ENCODE assay signal across 14 mouse cellular contexts in genomic region chr5:122206475-122206874, GRCm38 (mm10). TPM values are rescaled to one million over a fixed set of nuclear protein-coding genes. Genes with fewer than 3 reads are reported as not detected.
DNase-seq lines count a peak whose midpoint lies in the region; ATAC-seq and TF ChIP-seq lines count a peak whose summit lies in the region.
"Had no signal": no experiment of that assay in that cellular context is flagged by ENCODE, and none has a peak within 500 bp of the region (broad histone marks: within the 10 kb centered on the region; RNA-seq: fewer than 3 reads in every experiment).

Gene Hvcn1, plus strand, starts transcription at chr5:122206804.

- no peak within 1 kb of the TSS for H3K4me2 ChIP-seq in kidney, embryonic 16.5 days (replicated peaks; ENCODE audit: low read depth, low read length)
- H3K4me2 ChIP-seq in liver, embryonic 11.5 days: no peak within 1 kb of the TSS
- no peak within 1 kb of the TSS for H3K4me2 ChIP-seq in heart, embryonic 12.5 days
- H3K4me2 ChIP-seq: heart, embryonic 15.5 days; liver, embryonic 12.5 days had no signal

- peaks cover 18% of the 10 kb centered on the region; the same call in 1 of the 2 replicates for H3K79me2 ChIP-seq in macrophage (ENCODE audit: inconsistent target)

- DNase-seq in kidney, adult 11 months: no peak
- no peak for DNase-seq in liver, embryonic 11.5 days (ENCODE audit: low spot score)
- no peak for DNase-seq in cerebellum, adult 9-10 months
- DNase-seq: cerebellum, postnatal 36 days; retina, postnatal 1 day had no signal

- H3K4me1 ChIP-seq in kidney, embryonic 16.5 days (ENCODE audit: insufficient read depth, low read length): peaks cover 22% of the 10 kb centered on the region
- peaks cover 85% of the 10 kb centered on the region for H3K4me1 ChIP-seq in E14TG2a.4 (replicated peaks; ENCODE audit: low read depth, low read length)
- H3K4me1 ChIP-seq in bone marrow, adult 2 months (ENCODE audit: control insufficient read depth, insufficient read depth, low read length): peaks cover 16% of the 10 kb centered on the region
- H3K4me1 ChIP-seq in liver, embryonic 11.5 days (replicated peaks; ENCODE audit: control insufficient read depth, insufficient read depth, low read length): peaks cover 7% of the 10 kb centered on the region; the same call in 1 of the 2 replicates
- H3K4me1 ChIP-seq in heart, embryonic 12.5 days (replicated peaks): peaks cover 13% of the 10 kb centered on the region

- no peak for ATAC-seq in kidney, embryonic 16.5 days (ENCODE audit: low FRiP score, low TSS enrichment)
- no peak for ATAC-seq in liver, embryonic 11.5 days (replicated peaks; ENCODE audit: low FRiP score)
- no peak for ATAC-seq in heart, embryonic 12.5 days (ENCODE audit: insufficient number of reproducible peaks, low FRiP score)
- ATAC-seq: hindbrain, embryonic 16.5 days; liver, embryonic 12.5 days had no signal

- H3K4me3 ChIP-seq in kidney, embryonic 16.5 days (ENCODE audit: low read length): no peak within 1 kb of the TSS
- H3K4me3 ChIP-seq in E14TG2a.4 (replicated peaks; ENCODE audit: low read length) (peak within 1 kb of the TSS; percentile 90), macrophage (ENCODE audit: inconsistent target) (no peak within 1 kb of the TSS)
- H3K4me3 ChIP-seq in bone marrow, adult 2 months (replicated peaks; ENCODE audit: control insufficient read depth, low read depth, low read length): no peak within 1 kb of the TSS
- H3K4me3 ChIP-seq in liver, embryonic 11.5 days (ENCODE audit: low read depth, low read length): no peak within 1 kb of the TSS
- H3K4me3 ChIP-seq in heart, embryonic 12.5 days: no peak within 1 kb of the TSS
- H3K4me3 ChIP-seq: erythroblast, embryonic 14.5 days; heart, embryonic 15.5 days; liver, embryonic 12.5 days had no signal

- H3K9ac ChIP-seq in kidney, embryonic 16.5 days (replicated peaks; ENCODE audit: low read length): no peak within 1 kb of the TSS
- no peak within 1 kb of the TSS for H3K9ac ChIP-seq in liver, embryonic 11.5 days (ENCODE audit: low read depth, low read length)
- no peak within 1 kb of the TSS for H3K9ac ChIP-seq in heart, embryonic 12.5 days
- H3K9ac ChIP-seq: heart, embryonic 15.5 days; liver, embryonic 12.5 days had no signal

- no peak for TF ChIP-seq CTCF in E14TG2a.4 (conservative IDR thresholded peaks at IDR 0.05; ENCODE audit: low read length)
- TF ChIP-seq CTCF in bone marrow, adult 2 months (IDR thresholded peaks at IDR 0.05; ENCODE audit: control insufficient read depth, insufficient read depth, low read length): no peak

- no peaks in the 10 kb centered on the region for H3K9me3 ChIP-seq in kidney, embryonic 16.5 days (ENCODE audit: low read length)
- no peaks in the 10 kb centered on the region for H3K9me3 ChIP-seq in E14TG2a.4 (ENCODE audit: low read length)
- no peaks in the 10 kb centered on the region for H3K9me3 ChIP-seq in liver, embryonic 11.5 days (ENCODE audit: control insufficient read depth, low read length)
- H3K9me3 ChIP-seq in heart, embryonic 12.5 days (replicated peaks): no peaks in the 10 kb centered on the region
- H3K9me3 ChIP-seq: heart, embryonic 15.5 days; liver, embryonic 12.5 days had no signal

- H3K36me3 ChIP-seq in kidney, embryonic 16.5 days (ENCODE audit: insufficient read depth, low read length): no peaks in the 10 kb centered on the region
- H3K36me3 ChIP-seq in E14TG2a.4 (ENCODE audit: insufficient read depth, low read length) (peaks cover 38% of the 10 kb centered on the region), macrophage (ENCODE audit: inconsistent target) (no peaks in the 10 kb centered on the region)
- H3K36me3 ChIP-seq in liver, embryonic 11.5 days (ENCODE audit: control insufficient read depth, insufficient read depth, low read length): no peaks in the 10 kb centered on the region
- H3K36me3 ChIP-seq in heart, embryonic 12.5 days: no peaks in the 10 kb centered on the region
- H3K36me3 ChIP-seq: heart, embryonic 15.5 days; liver, embryonic 12.5 days had no signal

- no peak within 1 kb of the TSS for H3K27ac ChIP-seq in kidney, embryonic 16.5 days (ENCODE audit: low read length)
- no peak within 1 kb of the TSS for H3K27ac ChIP-seq in bone marrow, adult 2 months (ENCODE audit: control insufficient read depth, insufficient read depth, low read depth, low read length, poor library complexity)
- no peak within 1 kb of the TSS for H3K27ac ChIP-seq in macrophage
- no peak within 1 kb of the TSS for H3K27ac ChIP-seq in liver, embryonic 11.5 days (ENCODE audit: low read depth, low read length)
- no peak within 1 kb of the TSS for H3K27ac ChIP-seq in heart, embryonic 12.5 days (ENCODE audit: poor library complexity, severe bottlenecking)
- H3K27ac ChIP-seq: heart, embryonic 15.5 days; liver, embryonic 12.5 days had no signal

- WGBS in kidney, embryonic 16.5 days: 74% methylated on average over 4 of the region's 4 CpGs
- 29% methylated on average over 4 of the region's 4 CpGs for WGBS in bone marrow, adult 2 months
- WGBS in macrophage (ENCODE audit: missing documents): 73% methylated on average over 3 of the region's 4 CpGs
- WGBS in liver, embryonic 11.5 days: 59% methylated on average over 4 of the region's 4 CpGs
- whole genome bisulfite sequencing in heart, embryonic 12.5 days: 67% methylated on average over 4 of the region's 4 CpGs

- TF ChIP-seq POLR2A in bone marrow, adult 2 months (IDR thresholded peaks at IDR 0.05; ENCODE audit: borderline replicate concordance, control insufficient read depth, low read depth, low read length): no peak

- H3K27me3 ChIP-seq in kidney, embryonic 16.5 days (ENCODE audit: insufficient read depth, low read length): no peaks in the 10 kb centered on the region
- H3K27me3 ChIP-seq in E14TG2a.4 (ENCODE audit: insufficient read depth, low read length): no peaks in the 10 kb centered on the region
- no peaks in the 10 kb centered on the region for H3K27me3 ChIP-seq in liver, embryonic 11.5 days (replicated peaks; ENCODE audit: control insufficient read depth, insufficient read depth, low read length)
- peaks cover 5% of the 10 kb centered on the region for H3K27me3 ChIP-seq in heart, embryonic 12.5 days (replicated peaks)
- H3K27me3 ChIP-seq: heart, embryonic 15.5 days; liver, embryonic 12.5 days had no signal

RNA-seq across cellular contexts. Expression of gene Hvcn1, which starts in this region (rescaled TPM):
- polyA plus RNA-seq in kidney, embryonic 16.5 days (2015; fragmentation: Nextera tagmentation; extraction: Ambion mirVana): 14.5 and 14.6 TPM in 2 replicates
- 18.2 and 30.0 TPM in 2 replicates for polyA plus RNA-seq in bone marrow, adult 2 months (2011; ENCODE audit: insufficient read depth, insufficient read length, low replicate concordance, missing spikeins)
- total RNA-seq in macrophage (2018; cell fraction: chromatin; rRNA removed): 10 to 100 TPM; 16.3 to 61.0 (median 24.0) TPM
- 100 to 1,000 TPM; 107 to 160 (median 134) TPM for total RNA-seq in macrophage (2018; cell fraction: cytosol; rRNA removed)
- 100 to 1,000 TPM in 2 of 26 experiments, 10 to 100 TPM in 24; 35.1 to 113 (median 87.7) TPM for total RNA-seq in macrophage (2018; cell fraction: nucleus; rRNA removed)
- polyA plus RNA-seq in macrophage (2018): 89.5 to 146 TPM (median 116 TPM) in 3 replicates
- 3.1 and 4.3 TPM in 2 replicates for polyA plus RNA-seq in liver, embryonic 11.5 days (2014; fragmentation: Nextera tagmentation; extraction: Ambion mirVana)
- polyA plus RNA-seq in heart, embryonic 12.5 days (2016; fragmentation: Nextera tagmentation; extraction: Ambion mirVana): 1.8 and 2.8 TPM in 2 replicates
